Mouse (Mus musculus) heart, embryonic 12.5 days (tissue): Measurements from ENCODE around the gene Ptch1. TPM values are rescaled to one million over a fixed set of nuclear protein-coding genes. Genes with fewer than 3 reads are reported as not detected.

Source experiments
- ATAC-seq: fragments of 200-750 bp; cut with Nextera tagmentation; 2 replicates; pipeline ENCODE4 v1.8.0; 2017; ENCODE audit warnings: moderate TSS enrichment, moderate library complexity; ENCODE audit not compliant: insufficient number of reproducible peaks, low FRiP score
- H3K27ac ChIP-seq: fragments of 300-500 bp; sonication (generic); 2 replicates; pipeline ENCODE4 v1.5.1; 2016; ENCODE audit warnings: mild to moderate bottlenecking, moderate library complexity; ENCODE audit not compliant: poor library complexity, severe bottlenecking
- H3K27me3 ChIP-seq: fragments of 300-500 bp; sonication (generic); replicated peaks from 2 replicates; pipeline ENCODE4 v1.6.1; 2016; ENCODE audit warnings: mild to moderate bottlenecking, moderate library complexity
- H3K36me3 ChIP-seq: fragments of 300-500 bp; sonication (generic); 2 replicates; pipeline ENCODE4 v1.6.1; 2016; ENCODE audit warnings: mild to moderate bottlenecking, moderate library complexity
- H3K4me1 ChIP-seq: fragments of 300-500 bp; sonication (generic); replicated peaks from 2 replicates; pipeline ENCODE4 v1.6.1; 2016; ENCODE audit warnings: mild to moderate bottlenecking
- H3K4me2 ChIP-seq: fragments of 300-500 bp; sonication (generic); 2 replicates; pipeline ENCODE4 v1.6.1; 2016; ENCODE audit warnings: mild to moderate bottlenecking, moderate library complexity
- H3K4me3 ChIP-seq: fragments of 300-500 bp; sonication (generic); 2 replicates; pipeline ENCODE4 v1.5.1; 2016; ENCODE audit warnings: mild to moderate bottlenecking
- H3K9ac ChIP-seq: fragments of 300-500 bp; sonication (generic); 2 replicates; pipeline ENCODE4 v1.6.1; 2016; ENCODE audit warnings: mild to moderate bottlenecking, moderate library complexity
- H3K9me3 ChIP-seq: fragments of 300-500 bp; sonication (generic); replicated peaks from 2 replicates; pipeline ENCODE4 v1.6.1; 2016; ENCODE audit warnings: mild to moderate bottlenecking, moderate library complexity
- WGBS: fragments of 180-500 bp; shearing (Covaris S2); methylation state at CpG from one replicate; pipeline ENCODE4 v1.1.7; 2016; 5-methylcytosine and 5-hydroxymethylcytosine counted together
- polyA plus RNA-seq: library from polyadenylated mRNA; unstranded; fragments of >200 nt; fragmentation: Nextera tagmentation; extraction: Ambion mirVana; gene quantifications from 2 replicates; pipeline ENCODE4 v1.2.1, GENCODE M21; 2016

Ptch1 gene
- polyA plus RNA-seq, 1 experiment from 2014 or later: 6.4 TPM

DNA sequence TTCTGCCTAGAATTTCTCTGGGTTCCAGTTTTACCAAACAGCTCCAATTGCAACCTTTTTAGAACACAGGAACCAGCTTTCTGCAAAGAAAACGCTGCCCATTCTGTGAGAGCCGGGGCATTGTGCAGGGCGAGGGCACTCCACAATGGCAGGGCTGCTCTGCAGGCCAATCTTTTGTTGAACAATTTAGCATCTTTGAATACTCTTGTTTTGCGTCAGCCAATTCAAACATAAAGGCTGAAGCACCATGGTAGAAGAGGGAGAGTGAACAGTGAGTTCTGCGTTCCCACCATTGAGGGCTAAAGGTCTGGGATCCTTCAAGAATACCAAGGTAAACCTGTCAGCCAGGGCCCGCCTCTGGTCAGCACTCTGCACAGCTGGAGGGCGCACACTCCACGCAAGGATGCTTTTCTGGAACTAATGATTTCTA is 58.5 kb downstream of the Ptch1 start:
- Histone ChIP-seq H3K36me3 (peaks cover 97% of the 10 kb centered on the region), H3K9ac (no peak overlapping the region), H3K27me3 (no peaks in the 10 kb centered on the region), H3K9me3 (no peaks in the 10 kb centered on the region), H3K4me2 (no peak overlapping the region), H3K27ac (no peak overlapping the region), H3K4me1 (peaks cover 16% of the 10 kb centered on the region), H3K4me3 (no peak overlapping the region)
- no peak for ATAC-seq
- WGBS: 81% methylated on average over 8 of the region's 8 CpGs

DNA sequence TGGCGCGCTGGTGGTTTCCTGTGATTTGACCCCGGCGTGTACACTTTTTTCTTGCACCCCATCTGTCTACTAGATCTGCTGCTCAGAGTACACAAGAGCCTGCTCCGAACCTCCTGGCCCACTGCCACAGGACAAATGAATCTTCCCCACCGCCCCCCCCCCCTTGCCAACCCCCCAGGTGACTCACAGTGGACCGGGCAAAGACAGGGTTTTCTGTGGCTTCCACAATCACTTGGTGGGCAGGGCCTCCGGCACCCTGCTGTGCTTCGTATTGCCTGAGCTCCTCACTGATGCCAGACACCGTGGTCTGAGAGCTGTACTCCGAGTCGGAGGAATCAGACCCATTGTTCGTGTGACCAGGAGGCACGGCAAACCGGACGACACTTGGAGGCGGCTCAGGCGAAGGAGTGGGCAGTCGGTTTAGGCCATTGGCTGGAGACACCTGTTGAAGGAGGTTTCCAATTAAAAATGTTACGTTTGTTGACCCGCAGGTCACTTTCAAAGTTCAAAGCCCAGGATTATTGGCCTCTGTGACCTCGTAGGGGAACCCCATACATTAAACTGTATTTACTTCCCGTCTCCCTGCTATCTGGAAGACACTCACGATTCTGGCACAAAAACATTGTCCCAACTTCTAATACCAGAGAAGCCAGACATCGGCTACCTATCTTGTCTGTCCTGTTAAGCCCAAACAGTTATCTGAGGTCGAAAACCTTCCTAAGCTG is 59.9 kb downstream of the Ptch1 start:
- H3K9me3 ChIP-seq: no peaks in the 10 kb centered on the region
- H3K27me3 ChIP-seq: no peaks in the 10 kb centered on the region
- H3K27ac ChIP-seq: no peak overlapping the region
- H3K36me3 ChIP-seq: peaks cover 94% of the 10 kb centered on the region
- no peak overlapping the region for H3K4me2 ChIP-seq
- H3K4me3 ChIP-seq: no peak overlapping the region
- no peak for ATAC-seq
- no peak overlapping the region for H3K9ac ChIP-seq
- WGBS: 85% methylated on average over 26 of the region's 26 CpGs
- peaks cover 16% of the 10 kb centered on the region for H3K4me1 ChIP-seq

DNA sequence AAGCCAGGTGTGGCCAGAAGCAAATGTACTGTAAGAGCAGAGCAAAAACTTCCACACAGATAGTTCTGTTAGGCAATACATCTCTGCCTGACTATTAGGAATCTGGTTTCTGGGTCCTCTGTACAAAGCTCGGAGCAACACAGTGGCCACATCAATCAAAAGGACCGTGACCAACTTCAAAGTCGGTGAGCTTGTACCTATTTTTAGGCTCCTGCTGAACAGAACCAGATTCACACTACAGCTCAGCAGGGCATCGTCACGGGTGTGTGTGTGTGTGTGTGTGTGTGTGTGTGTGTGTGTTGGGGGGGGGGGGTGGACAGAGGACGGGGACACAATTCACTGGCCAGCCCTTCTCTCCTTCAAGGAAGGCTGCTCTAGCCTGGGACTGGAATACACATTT is 61.0 kb downstream of the Ptch1 start:
- Histone ChIP-seq H3K4me1 (peaks cover 16% of the 10 kb centered on the region), H3K9me3 (no peaks in the 10 kb centered on the region), H3K4me3 (no peak overlapping the region), H3K9ac (no peak overlapping the region), H3K4me2 (no peak overlapping the region), H3K36me3 (peaks cover 91% of the 10 kb centered on the region), H3K27ac (no peak overlapping the region), H3K27me3 (no peaks in the 10 kb centered on the region)
- WGBS: 33% methylated on average over 6 of the region's 6 CpGs
- no peak for ATAC-seq

DNA sequence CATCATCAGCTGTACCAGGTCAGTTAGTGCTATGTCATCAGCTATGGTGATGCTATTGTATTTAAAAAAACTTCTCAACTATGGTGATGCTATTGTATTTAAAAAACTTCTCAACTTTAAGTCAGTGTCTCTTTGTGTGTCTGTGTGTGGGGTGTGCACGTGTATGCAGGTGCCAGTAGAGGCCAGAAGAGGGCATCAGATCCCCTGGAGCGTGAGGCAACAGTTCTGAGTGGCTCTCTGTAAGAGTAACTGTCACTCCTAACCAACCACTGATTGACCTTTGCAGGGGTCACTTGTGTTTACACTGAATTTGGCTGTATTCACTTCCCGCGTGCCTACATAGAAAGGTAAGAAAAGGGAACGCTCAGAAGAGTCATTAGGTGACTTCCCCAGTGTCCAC is 65.6 kb downstream of the Ptch1 start:
- peaks cover 46% of the 10 kb centered on the region for H3K36me3 ChIP-seq
- no peak overlapping the region for H3K27ac ChIP-seq
- 92% methylated on average over 5 of the region's 5 CpGs for WGBS
- no peak overlapping the region for H3K9ac ChIP-seq
- no peak overlapping the region for H3K4me2 ChIP-seq
- H3K4me1 ChIP-seq: peaks cover 11% of the 10 kb centered on the region
- H3K27me3 ChIP-seq: no peaks in the 10 kb centered on the region
- no peak overlapping the region for H3K4me3 ChIP-seq
- no peaks in the 10 kb centered on the region for H3K9me3 ChIP-seq
- no peak for ATAC-seq

DNA sequence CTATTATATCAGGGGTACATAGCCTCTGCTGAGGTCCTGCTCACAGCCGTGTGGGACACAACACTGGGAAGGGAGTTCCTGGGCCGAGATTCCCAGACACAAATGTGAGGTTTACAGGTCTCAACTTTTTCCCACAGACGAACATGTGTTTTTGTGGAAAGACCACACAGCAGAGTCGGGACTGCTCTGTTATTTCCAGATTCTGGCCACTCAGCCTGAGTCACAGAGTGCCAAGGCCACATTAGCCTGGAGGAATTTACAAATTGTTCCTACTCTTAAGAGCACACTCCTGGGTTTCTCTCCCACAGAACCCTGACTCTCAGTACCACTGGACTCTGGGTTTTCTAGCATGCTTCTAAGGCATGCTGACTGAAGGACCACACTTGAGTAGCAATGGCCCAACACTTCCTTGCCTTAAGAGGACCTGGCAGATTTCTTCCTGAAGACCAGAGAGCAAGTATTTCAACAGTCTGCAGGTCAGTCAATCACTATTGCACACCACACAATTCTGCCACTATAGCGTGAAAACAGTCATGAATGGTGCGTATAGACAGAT is 66.3 kb downstream of the Ptch1 start:
- no peak for ATAC-seq
- H3K27ac ChIP-seq: no peak overlapping the region
- peaks cover 38% of the 10 kb centered on the region for H3K36me3 ChIP-seq
- 81% methylated on average over 6 of the region's 6 CpGs for whole genome bisulfite sequencing
- no peaks in the 10 kb centered on the region for H3K9me3 ChIP-seq
- no peak overlapping the region for H3K9ac ChIP-seq
- H3K4me3 ChIP-seq: no peak overlapping the region
- H3K27me3 ChIP-seq: no peaks in the 10 kb centered on the region
- no peak overlapping the region for H3K4me2 ChIP-seq
- H3K4me1 ChIP-seq: peaks cover 4% of the 10 kb centered on the region; the same call in 1 of the 2 replicates

DNA sequence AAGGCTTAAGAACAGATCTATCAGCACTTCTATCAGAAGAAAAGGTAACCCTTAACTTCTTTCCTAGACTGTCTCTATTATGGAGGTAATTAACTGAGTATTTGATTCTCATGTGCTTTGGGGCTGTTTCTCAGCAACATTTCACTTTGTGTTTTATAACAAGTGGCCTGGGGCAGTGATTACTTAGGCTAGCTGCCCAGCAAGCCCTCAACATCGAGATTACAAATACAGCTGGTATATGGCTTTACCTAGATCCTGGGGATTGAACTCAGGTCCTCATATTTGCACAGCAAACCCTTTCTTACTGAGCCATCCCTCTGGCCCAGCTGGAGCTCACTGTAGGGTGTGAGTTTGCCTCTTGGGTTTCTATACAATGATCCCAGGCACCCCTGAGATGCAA is 67.0 kb downstream of the Ptch1 start:
- Histone ChIP-seq H3K9ac (no peak overlapping the region), H3K4me2 (no peak overlapping the region), H3K4me1 (no peaks in the 10 kb centered on the region), H3K4me3 (no peak overlapping the region), H3K9me3 (no peaks in the 10 kb centered on the region), H3K27me3 (no peaks in the 10 kb centered on the region), H3K27ac (no peak overlapping the region), H3K36me3 (peaks cover 32% of the 10 kb centered on the region)
- no peak for ATAC-seq
- WGBS: 66% methylated on average over 1 of the region's 1 CpGs

DNA sequence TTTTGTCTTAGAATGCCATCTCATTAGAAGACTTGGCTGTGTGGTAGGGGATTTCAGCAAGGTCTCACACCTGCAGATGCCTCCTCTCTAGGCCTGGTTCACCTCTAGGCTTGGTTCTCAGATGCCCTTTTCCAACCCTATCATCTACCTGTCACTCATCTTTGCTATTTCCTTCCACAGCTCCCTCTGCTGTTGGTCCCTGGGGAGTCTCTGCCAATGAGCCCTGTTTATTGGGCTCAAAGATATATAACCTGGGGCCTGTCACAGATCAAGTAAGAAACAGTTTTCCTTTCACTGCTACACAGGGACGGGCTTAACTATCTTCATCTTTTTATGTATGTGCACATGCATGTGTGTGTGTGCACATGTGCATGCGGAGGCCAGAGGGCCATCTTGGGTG is 71.0 kb downstream of the Ptch1 start:
- Histone ChIP-seq H3K9ac (no peak overlapping the region), H3K36me3 (no peaks in the 10 kb centered on the region; the same call in 1 of the 2 replicates), H3K4me3 (no peak overlapping the region), H3K27ac (no peak overlapping the region), H3K4me2 (no peak overlapping the region), H3K4me1 (no peaks in the 10 kb centered on the region), H3K9me3 (no peaks in the 10 kb centered on the region), H3K27me3 (no peaks in the 10 kb centered on the region)
- 87% methylated on average over 2 of the region's 2 CpGs for WGBS
- ATAC-seq: no peak

DNA sequence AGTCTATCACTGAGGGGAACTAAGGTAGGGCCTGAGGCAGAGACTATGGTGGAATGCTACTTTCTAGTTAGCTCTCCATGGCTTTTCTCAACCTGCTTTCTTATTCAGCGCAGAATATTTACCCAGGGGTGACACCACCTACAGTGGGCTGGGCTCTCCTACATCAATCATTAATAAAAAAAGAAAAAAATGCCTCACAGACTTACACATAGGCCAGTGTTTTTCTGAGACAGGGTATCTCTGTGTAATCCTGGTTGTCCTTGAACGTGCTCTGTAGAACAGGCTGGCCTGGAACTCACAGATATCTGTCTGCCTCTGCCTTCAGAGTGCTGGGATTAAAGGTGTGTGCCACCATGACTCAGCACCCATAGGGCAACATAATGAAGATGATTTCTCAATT is 73.9 kb downstream of the Ptch1 start:
- no peak overlapping the region for H3K4me2 ChIP-seq
- H3K9me3 ChIP-seq: no peaks in the 10 kb centered on the region
- no peak overlapping the region for H3K27ac ChIP-seq
- H3K36me3 ChIP-seq: no peaks in the 10 kb centered on the region
- no peak overlapping the region for H3K9ac ChIP-seq
- no peak for ATAC-seq
- H3K4me1 ChIP-seq: peaks cover 4% of the 10 kb centered on the region
- 82% methylated on average over 2 of the region's 2 CpGs for WGBS
- no peak overlapping the region for H3K4me3 ChIP-seq
- H3K27me3 ChIP-seq: no peaks in the 10 kb centered on the region

DNA sequence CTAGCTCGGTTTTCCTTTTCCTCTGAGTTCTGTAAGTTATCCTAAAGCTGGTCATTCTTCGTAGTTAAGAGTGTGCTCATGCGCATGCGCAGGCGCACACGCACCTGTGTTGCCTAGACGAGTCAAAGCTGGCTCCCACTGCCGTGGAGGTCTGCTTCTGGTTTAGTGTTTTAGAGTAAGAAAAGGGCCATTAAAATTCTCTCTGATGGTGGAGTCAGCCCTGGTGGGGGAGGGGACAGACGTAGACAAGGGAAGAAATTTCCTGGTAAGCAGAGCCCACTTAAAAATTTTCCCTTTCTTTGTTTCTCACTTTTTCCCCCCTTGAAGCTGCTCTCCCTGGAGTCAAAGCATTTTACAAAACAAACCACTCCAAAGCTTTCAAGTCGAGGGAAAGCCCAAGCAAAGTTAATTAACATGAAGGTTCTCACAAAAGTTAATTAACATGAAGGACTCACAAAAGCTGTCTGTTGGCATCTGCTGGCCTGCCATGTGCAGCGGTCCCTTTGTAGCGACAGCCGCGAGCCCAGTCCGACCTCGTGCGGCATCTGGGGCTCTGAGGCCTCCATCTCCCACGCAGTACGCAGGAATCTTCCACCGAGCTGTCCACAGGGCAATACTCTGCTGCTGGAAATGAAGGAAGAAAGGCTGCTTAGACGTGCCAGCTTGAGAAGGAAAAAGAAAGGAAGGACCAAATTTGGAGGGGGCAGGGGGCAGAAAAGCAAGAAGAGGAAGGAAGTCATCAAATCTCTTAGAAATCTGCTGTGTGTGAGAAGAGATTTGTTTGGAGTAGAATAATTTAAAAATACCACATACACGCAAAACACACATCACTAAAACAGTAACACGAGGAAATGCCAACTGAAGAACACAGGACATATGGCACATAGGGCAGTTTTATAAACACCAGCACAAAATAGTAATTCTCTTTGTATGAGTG is 76.5 kb downstream of the Ptch1 start, which contains the start of gene Fancc:
Fancc (minus strand) TSS at position 633 of the 937 bp plus-strand sequence.
- Histone ChIP-seq H3K4me3 (no peak within 1 kb of the TSS), H3K9me3 (no peaks in the 10 kb centered on the region), H3K27ac (no peak within 1 kb of the TSS), H3K9ac (no peak within 1 kb of the TSS; the same call in 1 of the 2 replicates), H3K36me3 (no peaks in the 10 kb centered on the region), H3K4me1 (peaks cover 4% of the 10 kb centered on the region), H3K27me3 (no peaks in the 10 kb centered on the region), H3K4me2 (peak within 1 kb of the TSS; percentile 50)
- 34% methylated on average over 23 of the region's 23 CpGs for WGBS
- ATAC-seq: no peak

DNA sequence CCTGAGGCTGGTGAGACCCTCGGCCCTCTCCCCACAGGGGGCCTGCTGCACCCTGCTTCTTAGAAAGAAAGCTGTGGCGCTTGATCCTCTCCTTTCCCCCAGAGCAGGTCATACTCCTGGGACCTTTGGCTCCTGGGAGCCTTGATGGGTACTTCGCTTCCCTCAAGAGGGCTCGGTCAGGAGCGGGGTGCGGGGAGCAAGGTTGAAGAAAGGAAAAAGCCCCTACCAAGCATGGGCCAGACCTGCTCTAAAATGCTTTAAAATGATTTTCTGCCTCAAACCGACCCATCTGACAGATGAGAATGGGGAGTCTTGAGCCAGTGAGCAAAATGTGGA is 85.7 kb downstream of the Ptch1 start:
- Histone ChIP-seq H3K36me3 (no peaks in the 10 kb centered on the region), H3K27ac (no peak overlapping the region), H3K4me2 (no peak overlapping the region), H3K4me3 (no peak overlapping the region), H3K27me3 (no peaks in the 10 kb centered on the region), H3K9me3 (no peaks in the 10 kb centered on the region), H3K9ac (no peak overlapping the region), H3K4me1 (no peaks in the 10 kb centered on the region)
- WGBS: 49% methylated on average over 7 of the region's 7 CpGs
- ATAC-seq: no peak
